Mouse (Mus musculus): Measurements from ENCODE around the gene Vmn1r194.
"Not testable (repeated sequence)": the region's sequence is repeated elsewhere in the genome, so short reads cannot be mapped to it uniquely, and the experiment has no call there.

Gene Vmn1r194

DNA sequence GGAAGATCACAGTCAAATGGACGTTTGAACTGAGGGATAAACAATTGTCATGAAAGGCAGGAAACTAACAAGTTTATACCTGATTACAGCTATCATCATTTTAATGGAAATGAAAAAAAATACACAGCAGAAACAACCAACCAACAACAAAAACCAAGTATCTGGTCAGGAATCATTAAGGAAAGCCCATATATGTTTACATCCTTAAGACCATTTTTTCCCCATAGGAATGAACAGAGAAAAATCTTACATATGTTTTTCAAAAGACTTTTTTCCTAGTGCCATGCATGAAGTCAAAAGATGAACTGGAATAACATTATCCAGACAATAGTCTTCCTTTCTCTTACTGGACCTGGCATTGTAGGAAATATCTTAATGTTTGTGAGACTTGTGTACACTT is at the start of gene Vmn1r194:
Gene Vmn1r194 (plus strand): TSS at position 301 of the 400 bp plus-strand sequence.
- no peak for DNase-seq (ENCODE audit: low read depth, low spot score)

DNA sequence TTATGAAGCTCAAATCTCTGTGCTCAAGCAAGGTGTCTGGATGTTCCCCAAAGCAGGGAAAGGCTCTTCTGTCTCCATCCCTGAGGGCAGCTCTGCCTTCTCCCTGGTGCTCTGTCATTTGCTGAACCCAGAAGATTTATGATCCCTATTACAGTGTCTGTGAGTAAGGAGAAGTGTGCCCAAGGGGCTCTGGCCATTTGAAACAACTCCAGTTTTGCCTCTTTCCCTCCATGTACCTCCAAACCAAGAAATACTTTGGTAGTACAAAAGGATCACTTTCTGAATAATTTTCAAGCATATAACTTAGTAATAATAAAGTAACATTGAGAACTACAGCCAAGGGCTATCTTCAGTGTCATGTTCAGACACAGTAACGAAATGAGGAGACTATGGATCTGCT is 21.0 kb upstream of the Vmn1r194 start, which contains the start of gene Vmn1r193:
Gene Vmn1r193 (minus strand): TSS at position 101 of the 400 bp plus-strand sequence.
- DNase-seq (ENCODE audit: low read depth, low spot score), result not testable (repeated sequence)

DNA sequence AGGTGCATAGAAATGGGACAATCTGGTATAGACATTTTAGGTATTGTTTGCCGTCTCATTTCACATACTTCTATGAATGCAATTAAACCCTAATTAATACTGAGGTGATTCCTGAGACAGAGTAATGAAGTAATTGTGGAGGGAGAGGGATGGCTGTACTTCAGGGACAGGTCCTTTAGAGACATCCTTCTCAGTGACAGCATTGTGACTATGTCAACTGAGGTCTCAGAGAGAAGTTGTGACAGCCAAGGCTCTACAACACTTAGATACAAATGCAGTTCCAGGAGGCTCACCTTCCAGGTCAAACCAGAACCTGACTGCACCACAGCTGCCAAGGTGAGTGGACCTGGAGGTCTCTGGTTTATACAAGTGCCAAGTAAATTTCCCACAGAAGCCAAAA is 26.2 kb downstream of the Vmn1r194 start, which contains the start of gene Vmn1r195:
Gene Vmn1r195 (plus strand): TSS at position 301 of the 400 bp plus-strand sequence.
- not testable (repeated sequence) for DNase-seq (ENCODE audit: low read depth, low spot score)

DNA sequence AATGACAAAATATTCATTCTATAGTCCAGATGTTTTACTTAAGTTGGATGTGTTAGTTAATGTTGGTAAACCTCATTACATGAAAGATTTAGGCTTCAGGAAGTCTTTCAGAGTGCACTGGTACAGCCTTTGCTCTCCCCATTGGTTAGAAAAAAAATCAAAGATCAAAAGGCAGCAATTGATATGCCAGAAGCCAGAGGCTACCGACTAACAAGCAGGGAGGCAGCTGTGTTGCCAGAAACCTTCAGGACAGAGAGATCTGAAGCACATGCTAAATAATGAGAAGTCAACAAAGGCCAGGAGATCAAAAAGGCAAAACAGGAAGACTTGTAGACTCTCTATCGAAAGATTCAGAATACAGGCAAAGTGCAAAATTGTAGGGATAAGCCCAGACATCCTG is 27.7 kb downstream of the Vmn1r194 start:
- no peak for DNase-seq (ENCODE audit: low read depth, low spot score)

DNA sequence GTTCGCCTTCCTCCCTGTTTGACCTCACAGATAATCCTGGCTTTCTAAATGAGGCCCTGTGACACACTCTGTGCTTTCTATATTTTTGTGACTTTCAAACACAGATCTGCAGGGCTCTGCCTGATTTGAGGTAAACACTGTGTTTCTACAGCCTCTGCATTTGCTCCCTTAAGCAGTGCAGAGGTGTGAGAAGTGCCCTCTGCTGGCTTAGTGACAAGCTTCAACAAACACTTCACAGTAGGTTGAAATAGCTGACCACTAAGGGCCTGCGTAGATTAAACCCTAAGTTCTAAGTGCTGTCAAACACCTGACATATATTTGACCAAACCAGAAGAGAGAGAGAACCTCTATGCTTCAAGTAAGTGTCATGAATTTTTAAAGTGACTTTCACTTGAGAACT is 40.6 kb downstream of the Vmn1r194 start:
- DNase-seq (ENCODE audit: low read depth, low spot score), result no peak

DNA sequence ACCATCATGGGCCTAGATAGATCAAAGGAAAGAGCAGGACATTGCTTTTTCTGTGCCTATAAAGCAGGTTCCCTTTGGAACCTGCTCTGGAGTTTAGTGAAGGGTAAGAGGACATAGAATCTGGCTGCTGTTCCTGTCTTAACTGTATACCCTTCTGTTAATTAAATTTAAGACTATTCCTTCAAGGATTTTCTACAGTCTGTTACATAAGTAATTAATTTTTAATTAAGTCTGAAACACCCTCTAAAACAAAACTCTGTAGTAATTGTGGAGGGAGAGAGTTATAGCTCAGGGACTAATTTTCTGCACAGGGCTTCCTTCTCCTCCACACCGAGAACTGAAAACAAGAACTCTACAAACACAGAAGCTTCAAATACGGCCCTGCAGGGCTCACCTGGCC is 45.6 kb downstream of the Vmn1r194 start, which contains the start of gene Vmn1r196:
Gene Vmn1r196 (plus strand): TSS at position 301 of the 400 bp plus-strand sequence.
- DNase-seq (ENCODE audit: low read depth, low spot score), result no peak

Data from retina, adult 2 months (tissue).